Mouse (Mus musculus): ENCODE measurements around the gene Gm49339.

DNA sequence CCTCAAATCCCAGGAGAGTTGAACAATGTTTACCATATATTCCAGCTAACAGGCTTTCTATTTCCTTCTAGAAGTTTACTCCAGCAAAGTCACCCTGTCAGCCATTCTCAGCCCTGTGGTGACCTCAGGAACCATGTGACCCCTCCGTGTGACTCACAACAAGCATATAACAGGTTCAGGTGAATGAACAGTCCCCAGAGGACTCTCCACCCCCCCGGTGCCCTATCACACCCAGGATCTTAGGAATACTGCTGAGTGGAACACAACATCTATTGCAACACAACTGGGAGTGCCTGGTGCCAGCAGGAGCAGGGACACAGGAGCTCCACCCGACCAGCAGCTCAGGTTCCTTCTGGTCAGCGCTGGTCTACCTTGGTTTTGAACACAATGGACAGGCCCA is 28.8 kb upstream of the Gm49339 start:
- TF ChIP-seq GATA1 (IDR thresholded peaks at IDR 0.05; ENCODE audit: low read length), result no peak
- no peak for TF ChIP-seq TAL1 (IDR thresholded peaks at IDR 0.05; ENCODE audit: low read length)

Data from erythroblast, embryonic 14.5 days (primary cell).